Mouse (Mus musculus) heart, embryonic 14.5 days (tissue): Measurements from ENCODE around the gene Fkbp4. TPM values are rescaled to one million over a fixed set of nuclear protein-coding genes. Genes with fewer than 3 reads are reported as not detected.
A peak's percentile ranks its signal among the peaks of the same experiment; 100 is the strongest.

Experiments used
- ATAC-seq: fragments of 200-750 bp; cut with Nextera tagmentation; 2 replicates; pipeline ENCODE4 v1.8.0; 2017; ENCODE audit warnings: low read depth, moderate TSS enrichment; ENCODE audit not compliant: insufficient number of reproducible peaks, insufficient read depth, low FRiP score
- H3K27ac ChIP-seq, 2 experiments: fragments of 200-500 bp in 1 of 2; fragments of 300-500 bp in 1 of 2; sonication (generic) in 1 of 2; replicated peaks in 1 of 2; 2 replicates each; pipeline ENCODE4 v1.5.1; 2012 to 2014; ENCODE audit warnings: low read depth in 2 of 2, low read length in 2 of 2, control low read depth in 1 of 2, mild to moderate bottlenecking in 1 of 2, mixed read lengths in 1 of 2; ENCODE audit not compliant: control insufficient read depth in 1 of 2, insufficient read depth in 1 of 2
- H3K27me3 ChIP-seq: fragments of 300-500 bp; sonication (generic); 2 replicates; pipeline ENCODE4 v1.6.1; 2014; ENCODE audit warnings: mild to moderate bottlenecking, low read length, control low read depth; ENCODE audit not compliant: control insufficient read depth, insufficient read depth
- H3K36me3 ChIP-seq: fragments of 300-500 bp; sonication (generic); 2 replicates; pipeline ENCODE4 v1.6.1; 2014; ENCODE audit warnings: mild to moderate bottlenecking, control low read depth, low read length, mixed read lengths; ENCODE audit not compliant: control insufficient read depth, insufficient read depth
- H3K4me1 ChIP-seq, 2 experiments: fragments of 200-500 bp in 1 of 2; fragments of 300-500 bp in 1 of 2; sonication (generic) in 1 of 2; 2 replicates each; pipeline ENCODE4 v1.6.1; 2012 to 2014; ENCODE audit warnings: low read length in 2 of 2, control low read depth in 1 of 2, mixed read lengths in 1 of 2; ENCODE audit not compliant: control insufficient read depth in 2 of 2, insufficient read depth in 2 of 2
- H3K4me2 ChIP-seq: fragments of 300-500 bp; sonication (generic); 2 replicates; pipeline ENCODE4 v1.6.1; 2014; ENCODE audit warnings: mild to moderate bottlenecking, low read length
- H3K4me3 ChIP-seq, 2 experiments: fragments of 200-500 bp in 1 of 2; fragments of 300-500 bp in 1 of 2; sonication (generic) in 1 of 2; 2 replicates each; pipeline ENCODE4 v1.5.1; 2012 to 2014; ENCODE audit warnings: low read length in 2 of 2, mild to moderate bottlenecking in 2 of 2, control low read depth in 1 of 2, low read depth in 1 of 2, moderate library complexity in 1 of 2; ENCODE audit not compliant: control insufficient read depth in 1 of 2, insufficient read depth in 1 of 2
- H3K9ac ChIP-seq: fragments of 300-500 bp; sonication (generic); 2 replicates; pipeline ENCODE4 v1.6.1; 2014; ENCODE audit warnings: mild to moderate bottlenecking, low read length
- H3K9me3 ChIP-seq: fragments of 300-500 bp; sonication (generic); 2 replicates; pipeline ENCODE4 v1.6.1; 2016; ENCODE audit warnings: low read length, control low read depth; ENCODE audit not compliant: control insufficient read depth
- WGBS: fragments of 180-500 bp; shearing (Covaris S2); extraction: QIAGEN DNeasy Blood & Tissue Kit; methylation state at CpG from one replicate; pipeline ENCODE4 v1.1.7; 2014; 5-methylcytosine and 5-hydroxymethylcytosine counted together
- polyA plus RNA-seq: library from polyadenylated mRNA; unstranded; fragments of >200 nt; fragmentation: Nextera tagmentation; extraction: Ambion mirVana; gene quantifications from 2 replicates; pipeline ENCODE4 v1.2.1, GENCODE M21; 2014

Fkbp4 gene
- polyA plus RNA-seq, 1 experiment from 2014 or later: 220 TPM

DNA sequence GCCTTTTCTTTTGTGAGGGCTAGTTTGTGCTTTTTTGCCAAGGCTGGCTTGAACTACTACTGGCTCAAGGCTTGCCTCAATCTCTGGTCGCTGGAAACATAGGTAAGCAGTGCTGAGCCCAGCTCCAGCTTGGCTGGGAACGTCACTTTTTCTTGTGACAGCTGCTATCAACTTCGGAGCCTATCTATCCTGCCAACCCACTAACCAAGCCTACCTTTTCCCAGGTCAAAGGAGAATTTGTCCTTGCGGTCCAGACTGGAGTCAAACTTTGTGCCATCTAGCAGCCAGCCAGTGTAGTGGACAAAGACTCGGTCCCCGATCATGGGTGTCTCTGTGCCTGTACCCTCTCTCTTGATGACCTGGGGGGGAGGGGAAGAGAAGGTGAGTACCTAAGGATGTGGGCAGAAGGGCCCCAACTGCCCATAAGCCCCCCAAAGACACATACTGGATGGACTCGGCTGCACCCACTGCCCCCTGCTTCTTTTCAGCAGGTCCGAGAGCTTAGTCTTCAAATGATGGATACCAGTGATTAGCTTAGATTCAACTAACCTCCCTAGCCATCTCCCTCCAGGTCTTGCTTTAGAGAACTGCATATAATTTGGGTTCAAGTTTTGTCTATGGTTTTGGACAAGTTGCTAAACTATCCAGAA lies 2.0 kb downstream of the Fkbp4 start:
- H3K4me1 ChIP-seq: peaks cover 22 to 44% of the 10 kb centered on the region in 2 experiments
- H3K27me3 ChIP-seq: no peaks in the 10 kb centered on the region
- H3K4me2 ChIP-seq: peak overlapping the region; percentile 65
- peak overlapping the region; percentile 99; the same call in 1 of the 2 replicates for H3K9ac ChIP-seq
- no peak for ATAC-seq
- peaks cover 50% of the 10 kb centered on the region for H3K36me3 ChIP-seq
- H3K27ac ChIP-seq: peak overlapping the region in 1 of 2 experiments; percentile 96; a peak in 2 of 4 replicates
- H3K9me3 ChIP-seq: no peaks in the 10 kb centered on the region
- H3K4me3 ChIP-seq: peak overlapping the region in 1 of 2 experiments; percentile 98; a peak in 2 of 4 replicates
- 86% methylated on average over 8 of the region's 8 CpGs for WGBS

DNA sequence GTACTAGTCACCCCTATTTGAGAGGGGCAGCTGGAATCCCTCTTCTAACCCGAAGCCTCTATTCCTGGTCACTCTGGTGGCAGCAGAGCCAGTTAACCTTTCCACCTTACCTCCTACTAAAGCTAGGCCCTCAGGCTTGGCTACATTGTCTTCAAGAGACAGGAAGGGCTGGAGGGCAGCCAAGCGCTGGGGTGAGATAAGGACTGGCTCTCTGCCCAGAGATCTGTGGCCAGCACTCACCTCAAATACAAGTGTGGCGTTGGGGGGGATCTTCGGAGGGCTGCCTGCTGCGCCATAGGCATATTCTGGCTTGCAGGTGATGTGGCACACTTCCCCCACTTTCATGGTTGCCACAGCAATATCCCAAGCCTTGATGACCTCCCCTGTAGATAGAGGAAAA lies 3.0 kb downstream of the Fkbp4 start:
- WGBS: 4% methylated on average over 5 of the region's 5 CpGs
- peak overlapping the region; percentile 66 to 78 for H3K27ac ChIP-seq
- no peak overlapping the region for H3K4me3 ChIP-seq
- H3K9me3 ChIP-seq: no peaks in the 10 kb centered on the region
- no peak overlapping the region for H3K9ac ChIP-seq
- ATAC-seq: peak; percentile 41; the same call in 1 of the 2 replicates
- no peaks in the 10 kb centered on the region for H3K27me3 ChIP-seq
- 0 out of 2 replicates have a peak overlapping the region, but pooled peaks have one; percentile 7 for H3K4me2 ChIP-seq
- peaks cover 60% of the 10 kb centered on the region for H3K36me3 ChIP-seq
- peaks cover 22 to 44% of the 10 kb centered on the region in 2 experiments for H3K4me1 ChIP-seq

DNA sequence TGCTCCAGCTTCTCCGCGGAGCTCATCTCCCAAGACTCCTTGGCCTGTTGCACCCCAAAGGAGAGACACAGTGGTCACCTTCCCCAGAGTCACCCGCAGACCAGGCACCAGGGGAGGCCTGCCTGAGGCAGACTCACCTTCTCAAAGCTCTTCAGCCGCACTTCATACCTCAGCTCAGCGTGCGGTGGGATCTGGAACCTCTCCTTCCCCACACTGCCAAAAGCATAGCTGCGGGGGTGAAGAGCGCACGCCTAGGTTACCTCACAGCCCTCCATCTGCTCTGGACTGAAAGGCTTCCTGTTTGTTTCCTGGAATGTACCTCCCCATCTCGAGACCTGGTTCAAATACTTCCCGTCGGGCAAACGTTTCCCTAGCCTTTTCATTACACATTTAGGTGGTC lies 4.9 kb downstream of the Fkbp4 start:
- Histone ChIP-seq H3K4me3 (no peak overlapping the region), H3K4me2 (no peak overlapping the region), H3K9me3 (no peaks in the 10 kb centered on the region), H3K4me1 (peaks cover 22 to 39% of the 10 kb centered on the region in 2 experiments), H3K27me3 (no peaks in the 10 kb centered on the region), H3K27ac (no peak overlapping the region), H3K9ac (no peak overlapping the region), H3K36me3 (peaks cover 79% of the 10 kb centered on the region)
- no peak for ATAC-seq
- 89% methylated on average over 13 of the region's 13 CpGs for whole genome bisulfite sequencing

DNA sequence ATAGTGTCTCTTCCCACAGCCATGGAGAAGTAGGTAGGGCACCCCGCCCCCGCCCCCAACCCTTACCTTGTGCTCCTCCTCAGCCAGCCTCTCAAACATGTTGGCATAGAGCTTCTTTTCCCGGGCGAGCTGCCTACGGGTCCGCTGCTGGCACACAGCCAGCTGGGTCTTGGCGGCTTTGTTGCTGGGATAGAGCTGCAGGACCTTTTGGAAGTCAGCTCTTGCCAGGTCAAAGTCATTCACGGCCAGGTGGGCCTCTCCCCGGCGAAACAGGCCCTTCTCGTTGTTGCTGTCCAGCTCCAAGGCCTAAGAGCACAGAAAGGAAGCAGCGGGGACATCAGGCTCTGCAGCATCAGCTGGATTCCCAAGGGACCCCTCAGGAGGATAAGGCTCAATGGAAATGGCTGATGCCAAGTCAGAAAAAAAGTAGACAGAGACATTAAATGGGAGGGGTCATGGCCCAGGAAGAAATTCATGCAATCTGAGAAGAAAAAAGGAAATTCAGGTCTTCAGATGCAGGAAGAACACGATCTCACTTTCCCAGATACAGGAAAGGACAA lies 6.0 kb downstream of the Fkbp4 start:
- 62% methylated on average over 13 of the region's 13 CpGs for whole genome bisulfite sequencing
- no peak for ATAC-seq
- no peaks in the 10 kb centered on the region for H3K9me3 ChIP-seq
- H3K27me3 ChIP-seq: no peaks in the 10 kb centered on the region
- no peak overlapping the region for H3K9ac ChIP-seq
- H3K36me3 ChIP-seq: peaks cover 88% of the 10 kb centered on the region
- no peak overlapping the region for H3K27ac ChIP-seq
- no peak overlapping the region for H3K4me3 ChIP-seq
- peaks cover 22 to 39% of the 10 kb centered on the region in 2 experiments for H3K4me1 ChIP-seq
- H3K4me2 ChIP-seq: no peak overlapping the region

DNA sequence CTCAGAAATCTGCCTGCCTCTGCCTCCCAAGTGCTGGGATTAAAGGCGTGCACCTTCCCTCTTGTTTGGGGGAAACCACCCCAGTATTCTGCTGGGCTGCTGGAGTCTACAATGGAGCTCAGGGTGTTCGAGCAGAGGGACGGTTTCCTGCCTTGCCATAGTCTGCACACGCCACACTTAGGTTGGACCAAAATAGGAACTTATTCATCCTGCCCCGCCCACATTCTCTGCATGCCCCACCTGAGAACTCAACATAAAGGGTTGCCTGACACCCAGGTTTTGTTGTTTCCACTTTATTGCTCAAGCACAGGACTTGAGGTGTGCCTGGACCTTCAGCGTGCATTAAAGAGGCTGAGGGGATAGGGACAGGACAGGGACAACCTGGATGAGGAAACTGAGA lies 8.7 kb downstream of the Fkbp4 start:
- WGBS: 69% methylated on average over 6 of the region's 6 CpGs
- Histone ChIP-seq H3K36me3 (peaks cover 72% of the 10 kb centered on the region), H3K4me3 (no peak overlapping the region), H3K9ac (no peak overlapping the region), H3K27me3 (no peaks in the 10 kb centered on the region), H3K27ac (no peak overlapping the region), H3K9me3 (no peaks in the 10 kb centered on the region), H3K4me1 (peaks cover 7 to 18% of the 10 kb centered on the region in 2 experiments), H3K4me2 (no peak overlapping the region)
- ATAC-seq: no peak

DNA sequence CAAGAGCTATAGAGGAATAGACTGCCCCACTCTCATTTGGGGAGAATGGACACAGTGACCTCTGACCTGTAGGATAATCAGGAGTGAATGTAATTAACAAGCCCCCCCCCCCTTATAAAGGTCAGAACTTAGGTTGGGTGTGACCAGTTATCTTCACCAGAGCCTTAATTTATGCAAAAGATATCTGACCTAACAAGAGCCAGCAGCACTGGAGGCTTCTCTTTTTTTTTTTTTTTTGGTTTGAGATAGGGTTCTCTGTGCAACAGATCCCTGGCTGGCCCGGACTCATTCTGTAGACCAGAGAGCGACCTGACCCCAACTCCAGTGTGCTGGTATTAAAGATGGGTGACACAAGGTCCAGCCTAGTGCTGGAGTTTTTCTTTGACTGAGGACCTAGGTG lies 9.2 kb downstream of the Fkbp4 start:
- no peak for ATAC-seq
- Histone ChIP-seq H3K9me3 (no peaks in the 10 kb centered on the region), H3K27me3 (no peaks in the 10 kb centered on the region), H3K36me3 (peaks cover 66% of the 10 kb centered on the region), H3K27ac (no peak overlapping the region), H3K4me2 (no peak overlapping the region), H3K4me1 (peaks cover 7 to 14% of the 10 kb centered on the region in 2 experiments; a peak in 3 of 4 replicates), H3K9ac (no peak overlapping the region), H3K4me3 (no peak overlapping the region)
- WGBS: 91% methylated on average over 2 of the region's 2 CpGs

DNA sequence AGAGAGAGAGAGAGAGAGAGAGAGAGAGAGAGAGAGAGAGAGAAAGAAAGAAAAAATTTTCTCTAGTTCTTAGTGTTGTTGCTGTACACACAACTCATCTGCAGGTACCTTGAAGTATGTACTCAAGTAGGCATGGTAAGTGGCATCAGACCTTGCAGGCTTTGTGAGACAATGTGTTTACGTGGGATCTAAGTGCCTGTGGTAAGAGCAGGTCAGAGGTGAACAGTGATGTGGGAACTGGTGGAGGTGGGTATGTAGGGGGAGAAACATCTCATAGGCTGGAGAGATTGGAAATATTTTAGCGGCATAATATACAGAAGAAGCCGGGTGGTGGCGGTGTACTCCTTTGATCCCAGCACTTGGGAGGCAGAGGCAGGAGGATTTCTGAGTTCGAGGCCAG lies 10.9 kb downstream of the Fkbp4 start:
- H3K4me1 ChIP-seq: peaks cover 7 to 11% of the 10 kb centered on the region in 2 experiments; a peak in 3 of 4 replicates
- WGBS: 87% methylated on average over 5 of the region's 5 CpGs
- no peak overlapping the region for H3K4me3 ChIP-seq
- no peak for ATAC-seq
- H3K27me3 ChIP-seq: no peaks in the 10 kb centered on the region
- H3K4me2 ChIP-seq: no peak overlapping the region
- no peak overlapping the region for H3K9ac ChIP-seq
- H3K36me3 ChIP-seq: peaks cover 49% of the 10 kb centered on the region
- H3K9me3 ChIP-seq: no peaks in the 10 kb centered on the region
- no peak overlapping the region for H3K27ac ChIP-seq
